Mouse (Mus musculus) testis, postnatal 10 days (tissue): ENCODE data around the gene Olfr196.
"Not testable (repeated sequence)": the region's sequence is repeated elsewhere in the genome, so short reads cannot be mapped to it uniquely, and the experiment has no call there.

Source experiments
- DNase-seq: peaks from one replicate; pipeline ENCODE4 v3.0.0; 2021; ENCODE audit warnings: low spot score

The Olfr196 gene

DNA sequence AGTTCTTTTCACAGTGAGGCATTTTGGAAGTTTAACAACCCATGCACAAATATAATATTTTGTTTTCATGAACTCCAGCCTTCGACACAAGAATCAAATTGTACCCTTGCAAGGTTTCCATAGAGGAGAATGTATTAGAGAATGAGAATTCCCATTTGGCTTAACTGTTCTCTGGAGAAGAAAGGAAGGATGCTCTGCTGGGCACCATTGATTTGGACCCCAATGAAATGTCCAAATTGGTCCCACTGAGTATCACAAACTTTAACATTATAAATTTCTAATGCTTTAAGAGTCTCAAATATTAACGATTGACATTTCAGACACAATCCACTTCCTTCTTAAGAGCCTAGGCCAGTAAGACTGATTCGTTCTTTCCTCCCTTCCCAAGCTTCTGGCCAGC, at the start of gene Olfr196:
Olfr196 (minus strand) TSS at position 101 of the 400 bp plus-strand sequence.
- no peak for DNase-seq

DNA sequence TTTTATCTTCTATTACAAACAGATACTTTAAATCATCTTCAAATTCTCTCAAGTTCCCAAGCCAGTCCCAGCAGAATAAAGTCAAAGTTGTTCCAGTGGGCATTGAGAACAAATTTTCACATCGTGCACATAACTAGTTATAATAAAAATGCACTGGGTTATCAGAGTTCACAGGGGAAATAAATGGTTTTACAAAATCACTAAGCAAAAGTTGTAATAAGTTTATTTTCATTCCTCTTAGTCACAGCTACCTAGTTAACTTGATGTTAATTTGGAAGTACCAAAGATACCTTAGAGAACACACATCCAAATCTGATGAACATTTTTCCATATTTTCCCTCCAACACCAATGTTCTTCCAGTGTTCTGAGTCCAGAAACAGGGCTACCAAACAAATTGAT, 49.4 kb upstream of the Olfr196 start, which contains the start of gene Olfr199:
Olfr199 (minus strand) TSS at position 101 of the 400 bp plus-strand sequence.
- not testable (repeated sequence) for DNase-seq

DNA sequence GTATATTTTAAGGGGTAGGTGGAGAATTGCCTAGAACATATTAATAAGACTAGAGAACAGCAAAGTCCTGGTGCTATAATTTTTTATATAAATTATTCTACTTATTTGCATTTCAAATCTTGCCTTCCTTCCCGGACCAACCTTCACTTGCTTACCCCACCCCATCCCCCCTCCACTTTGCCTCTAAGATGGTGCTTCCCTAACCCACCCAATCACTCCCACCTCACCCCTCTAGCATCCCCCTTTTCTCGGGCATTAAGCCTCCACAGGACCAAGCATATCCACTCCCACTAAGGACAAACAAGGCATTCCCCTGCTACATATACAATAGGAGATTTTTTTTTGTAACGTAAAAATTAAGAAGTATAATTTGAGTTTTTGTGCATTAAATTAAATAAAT, 47.6 kb upstream of the Olfr196 start:
- DNase-seq = not testable (repeated sequence)

DNA sequence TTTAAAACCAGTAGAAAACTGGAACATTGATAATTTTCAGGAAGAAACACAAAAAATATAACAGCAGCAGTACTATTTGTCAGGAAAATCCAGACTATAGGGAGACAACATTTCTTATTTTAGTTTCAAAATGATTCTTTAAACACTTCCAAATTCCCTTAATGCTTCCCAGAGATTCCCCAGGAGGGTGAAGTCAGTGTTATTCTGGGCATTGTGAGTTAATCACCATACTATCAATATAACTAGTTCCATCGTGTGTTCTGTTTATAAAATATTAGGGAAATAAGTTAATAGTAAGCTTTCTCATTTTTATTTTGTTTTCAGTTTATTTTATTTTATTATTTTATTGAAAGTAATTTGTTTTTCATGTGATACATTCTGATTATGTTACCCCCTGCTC, 33.2 kb upstream of the Olfr196 start, which contains the start of gene Olfr198:
Olfr198 (minus strand) TSS at position 101 of the 400 bp plus-strand sequence.
- DNase-seq = not testable (repeated sequence)

DNA sequence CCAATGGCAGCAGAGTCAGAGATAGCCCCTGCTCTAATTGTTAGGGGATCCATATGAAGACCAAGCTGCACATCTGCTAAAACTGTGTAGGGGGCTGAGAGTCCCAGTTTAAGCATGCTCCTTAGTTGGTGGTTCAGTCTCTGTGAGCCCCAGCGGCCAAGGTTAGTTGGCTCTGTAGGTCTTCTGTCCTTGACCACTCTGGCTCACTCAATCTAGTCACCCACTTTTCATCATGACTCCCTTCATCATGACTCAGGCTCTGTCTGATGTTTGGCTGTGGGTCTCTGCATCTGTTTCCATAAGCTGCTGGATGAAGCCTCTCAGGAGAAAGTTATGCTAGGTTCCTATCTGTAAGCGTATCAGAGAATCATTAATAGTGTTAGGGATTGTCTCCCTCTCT, 18.3 kb downstream of the Olfr196 start:
- DNase-seq = no peak

DNA sequence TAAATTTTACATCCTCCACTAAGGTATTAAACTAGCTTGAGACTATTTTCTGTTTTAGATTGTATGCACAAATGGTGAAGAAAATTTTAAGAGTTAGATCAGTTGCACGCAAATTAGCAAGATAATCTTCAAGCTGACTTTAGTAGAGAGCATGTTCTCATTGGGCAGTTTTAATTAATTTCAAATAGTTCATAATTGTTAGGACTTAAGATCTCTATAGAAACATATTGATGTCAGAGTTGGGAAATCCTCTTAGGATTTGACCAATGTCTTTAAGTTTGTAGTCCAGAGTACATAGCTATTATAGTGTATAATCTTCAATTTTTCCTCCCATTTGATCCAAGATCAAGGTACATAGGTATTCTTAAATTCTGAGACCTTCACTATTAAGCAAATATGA, 23.5 kb downstream of the Olfr196 start, which contains the start of gene Olfr195:
Olfr195 (plus strand) TSS at position 301 of the 400 bp plus-strand sequence.
- DNase-seq = no peak

DNA sequence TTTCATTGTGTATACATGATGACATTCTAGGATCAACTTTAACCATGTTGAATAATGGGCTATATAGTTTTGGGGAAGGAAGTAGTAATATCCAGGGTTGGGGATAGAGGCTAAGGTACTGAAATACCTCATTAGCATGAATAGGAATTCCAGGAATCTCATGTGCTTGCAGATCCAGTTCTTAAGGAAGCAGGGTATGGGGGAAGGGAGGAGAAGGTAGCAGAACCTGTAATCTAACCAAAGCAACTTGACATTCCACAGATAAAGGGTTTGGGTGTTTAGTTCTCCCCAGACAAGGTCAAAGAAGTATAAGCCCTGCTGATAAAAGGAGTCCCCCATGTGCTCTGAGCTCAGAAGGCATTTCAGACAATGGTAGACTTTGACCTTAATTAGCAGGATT, 29.1 kb downstream of the Olfr196 start:
- DNase-seq = no peak

DNA sequence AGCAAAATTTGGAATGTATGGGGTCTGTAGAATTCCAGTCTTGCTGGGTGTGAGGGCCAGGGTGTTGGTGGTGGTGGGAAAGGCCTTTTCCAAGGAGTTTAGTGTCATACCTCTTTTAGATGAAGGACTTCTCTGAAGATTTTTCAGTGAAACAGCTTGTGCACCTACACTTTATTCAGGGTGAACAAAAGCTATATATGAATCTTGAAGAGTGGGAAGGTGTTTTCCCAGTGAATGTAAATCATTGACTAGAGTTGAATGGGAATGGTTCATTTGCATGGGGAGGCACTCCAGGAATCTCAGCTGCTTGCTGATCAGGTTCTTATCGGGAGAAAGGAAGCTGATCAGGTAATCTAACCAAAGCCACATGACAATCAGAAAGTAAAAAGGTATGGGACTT, 39.5 kb downstream of the Olfr196 start:
- no peak for DNase-seq

DNA sequence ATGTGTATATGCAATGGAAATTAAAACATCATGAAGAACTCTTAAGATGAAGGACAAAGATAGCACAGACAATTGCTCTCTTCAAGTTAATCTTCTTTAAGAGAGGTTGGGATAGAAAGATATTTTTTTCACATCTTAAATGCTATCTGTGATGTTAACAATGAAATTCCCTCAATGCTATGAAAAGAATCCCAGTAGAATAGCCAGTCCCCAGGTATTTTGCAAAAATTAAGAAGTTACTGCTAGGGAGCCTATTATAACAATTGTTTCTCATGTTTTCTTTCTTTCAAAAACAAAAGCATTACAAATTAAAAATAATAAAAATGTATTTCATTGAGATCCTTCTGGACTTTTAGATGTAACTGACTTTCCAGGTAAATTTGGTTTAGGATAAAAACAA, 49.3 kb downstream of the Olfr196 start, which contains the start of gene Olfr194:
Olfr194 (minus strand) TSS at position 101 of the 400 bp plus-strand sequence.
- no peak for DNase-seq
